9 mouse cellular contexts compared by ENCODE assay signal in the genomic region with DNA sequence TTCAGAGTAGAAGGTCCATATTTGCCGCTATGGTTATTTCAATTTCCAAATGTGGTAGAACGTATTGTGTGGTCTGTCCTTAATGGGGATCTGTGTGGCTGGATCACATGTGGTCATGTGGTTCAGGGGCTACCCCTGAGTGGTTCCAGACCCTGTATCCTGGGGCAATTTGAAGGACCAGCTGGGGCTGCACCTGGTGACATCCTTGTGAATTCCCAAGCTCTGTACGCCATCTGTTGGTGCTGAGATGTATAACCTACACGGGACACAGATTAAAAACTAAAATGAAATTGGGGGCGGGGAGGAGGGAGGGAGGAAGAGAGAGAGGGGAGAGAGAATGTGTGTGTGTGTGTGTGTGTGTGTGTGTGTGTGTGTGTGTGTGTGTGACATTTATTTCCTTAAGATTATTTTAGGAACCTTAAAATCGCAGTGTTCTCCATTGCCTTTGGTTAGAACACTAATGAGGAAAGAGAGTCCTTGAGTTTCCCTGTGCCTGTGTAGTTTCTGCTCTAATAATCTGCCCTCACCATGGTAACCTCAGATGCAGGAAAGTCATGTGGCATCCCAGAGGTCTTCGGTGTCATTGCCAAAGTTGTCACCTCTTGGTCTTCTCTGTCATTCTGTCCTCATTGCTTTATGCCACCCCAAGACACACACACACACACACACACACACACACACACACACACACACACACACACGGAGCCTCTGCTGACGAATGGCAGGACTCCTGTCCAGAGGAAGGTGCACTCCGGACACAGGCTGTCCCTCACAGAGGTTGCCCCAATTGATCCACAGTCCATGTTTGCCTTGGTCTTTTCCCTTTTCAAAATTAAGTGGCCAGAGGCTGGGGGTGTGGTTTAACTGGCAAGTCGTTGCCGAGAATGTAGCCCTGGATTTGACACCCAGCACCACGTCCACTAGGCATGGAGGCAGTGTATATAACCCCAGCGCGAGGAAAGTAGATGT. TPM values are rescaled to one million over a fixed set of nuclear protein-coding genes. Genes with fewer than 3 reads are reported as not detected.
DNase-seq lines count a peak whose midpoint lies in the region; ATAC-seq and TF ChIP-seq lines count a peak whose summit lies in the region.
"Had no signal": no experiment of that assay in that cellular context is flagged by ENCODE, and none has a peak within 500 bp of the region (broad histone marks: within the 10 kb centered on the region; RNA-seq: fewer than 3 reads in every experiment).

No protein-coding gene starts in this region.

- ATAC-seq in hematopoietic stem cell, adult 5-6 weeks (replicated peaks in 1 of 2; ENCODE audit: insufficient read depth in 1 of 2, low FRiP score in 2 of 2, low TSS enrichment in 1 of 2, low read depth in 1 of 2, poor library complexity in 2 of 2, severe bottlenecking in 2 of 2) = peak; percentile 75 to 78
- ATAC-seq in limb, embryonic 11.5 days (ENCODE audit: insufficient number of reproducible peaks, low FRiP score, low TSS enrichment, low read depth) = peak; percentile 70; the same call in 1 of the 2 replicates
- ATAC-seq in neural tube, embryonic 13.5 days (ENCODE audit: low read depth) = peak; percentile 88

- H3K4me3 ChIP-seq in ES-E14 (ENCODE audit: insufficient read depth in 1 of 2, low read depth in 1 of 2, low read length in 2 of 2, poor library complexity in 1 of 2, severe bottlenecking in 1 of 2) = peak overlapping the region in 1 of 2 experiments; percentile 40; a peak in 2 of 4 replicates
- no peak overlapping the region for H3K4me3 ChIP-seq in limb, embryonic 11.5 days (ENCODE audit: low read depth, low read length)
- H3K4me3 ChIP-seq in neural tube, embryonic 13.5 days = no peak overlapping the region
- H3K4me3 ChIP-seq: megakaryocyte, embryonic 14.5 days had no signal

- H3K4me2 ChIP-seq in limb, embryonic 11.5 days (ENCODE audit: low read depth, severe bottlenecking) = no peak overlapping the region
- no peak overlapping the region for H3K4me2 ChIP-seq in neural tube, embryonic 13.5 days

- DNase-seq in heart, postnatal 14 days = peak; percentile 17 to 44
- DNase-seq in heart, adult 9 months (ENCODE audit: low spot score in 2 of 2) = no peak
- peak; percentile 51 for DNase-seq in ES-E14 (ENCODE audit: low read depth, low spot score)
- DNase-seq in cerebellum, adult 9-10 months = peak; percentile 75
- peak; percentile 81 for DNase-seq in limb, embryonic 11.5 days (ENCODE audit: low spot score)
- DNase-seq in spleen, postnatal 36 days (ENCODE audit: low spot score in 2 of 2) = no peak

- no peaks in the 10 kb centered on the region for H3K27me3 ChIP-seq in limb, embryonic 11.5 days (ENCODE audit: control insufficient read depth, insufficient read depth, low read length)
- no peaks in the 10 kb centered on the region for H3K27me3 ChIP-seq in neural tube, embryonic 13.5 days

- H3K9ac ChIP-seq in ES-E14 (ENCODE audit: insufficient read depth, low read depth, low read length, poor library complexity, severe bottlenecking) = no peak overlapping the region
- no peak overlapping the region for H3K9ac ChIP-seq in limb, embryonic 11.5 days (ENCODE audit: low read length)
- H3K9ac ChIP-seq in neural tube, embryonic 13.5 days = no peak overlapping the region

- in situ Hi-C loops in ES-E14 (cut with MboI; ENCODE audit: low sequenced_read_pairs in 2 of 2, unreplicated experiment in 2 of 2) = no loop called here

- 43% methylated on average over 15 of the region's 15 CpGs for WGBS in limb, embryonic 11.5 days
- 45% methylated on average over 15 of the region's 15 CpGs for WGBS in neural tube, embryonic 13.5 days

- H3K4me1 ChIP-seq in ES-E14 (ENCODE audit: control insufficient read depth in 2 of 2, insufficient read depth in 2 of 2, low read length in 2 of 2, poor library complexity in 1 of 2) = peaks cover 0 to 10% of the 10 kb centered on the region in 2 experiments; a peak in 2 of 4 replicates
- peaks cover 3% of the 10 kb centered on the region; the same call in 1 of the 2 replicates for H3K4me1 ChIP-seq in limb, embryonic 11.5 days (ENCODE audit: control insufficient read depth, insufficient read depth, low read length)
- peaks cover 17% of the 10 kb centered on the region for H3K4me1 ChIP-seq in neural tube, embryonic 13.5 days (replicated peaks)

- intact Hi-C loops in heart, postnatal 14 days (cut with DNase I) = loop anchor here (1.0 to 5.0 kb wide), 3 partner anchors 48 to 177 kb away; no protein-coding TSS in a partner anchor

- no peak overlapping the region for H3K27ac ChIP-seq in ES-E14 (ENCODE audit: insufficient read depth, low read depth, low read length, poor library complexity, severe bottlenecking)
- no peak overlapping the region; the same call in 1 of the 2 replicates for H3K27ac ChIP-seq in limb, embryonic 11.5 days (replicated peaks; ENCODE audit: low read depth, low read length)
- H3K27ac ChIP-seq in neural tube, embryonic 13.5 days (replicated peaks) = no peak overlapping the region

- H3K36me3 ChIP-seq in ES-E14 (ENCODE audit: control insufficient read depth, insufficient read depth, low read length, poor library complexity, severe bottlenecking) = no peaks in the 10 kb centered on the region
- no peaks in the 10 kb centered on the region for H3K36me3 ChIP-seq in limb, embryonic 11.5 days (ENCODE audit: control insufficient read depth, insufficient read depth, low read length)
- peaks cover 39% of the 10 kb centered on the region for H3K36me3 ChIP-seq in neural tube, embryonic 13.5 days

- H3K9me3 ChIP-seq in ES-E14 (ENCODE audit: control insufficient read depth, insufficient read depth, low read depth, low read length) = no peaks in the 10 kb centered on the region
- no peaks in the 10 kb centered on the region for H3K9me3 ChIP-seq in limb, embryonic 11.5 days (ENCODE audit: control insufficient read depth, low read length)
- H3K9me3 ChIP-seq in neural tube, embryonic 13.5 days = no peaks in the 10 kb centered on the region
- H3K9me3 ChIP-seq: megakaryocyte, embryonic 14.5 days had no signal

TF ChIP-seq in ES-E14, 5 proteins besides CTCF, POLR2A, EP300 and RAD21:
- TF ChIP-seq ZC3H11A (IDR thresholded peaks at IDR 0.05; ENCODE audit: borderline replicate concordance, low read depth, low read length) (peak; percentile 31; the same call in 1 of the 2 replicates), CHD2 (IDR thresholded peaks at IDR 0.05; ENCODE audit: low read depth, low read length) (no peak), HCFC1 (IDR thresholded peaks at IDR 0.05; ENCODE audit: borderline replicate concordance, insufficient read depth, low read length) (no peak), MAFK (IDR thresholded peaks at IDR 0.05; ENCODE audit: insufficient read depth, low read depth, low read length) (no peak)

RNA-seq across cellular contexts. Expression of gene Meikin, which starts 15.6 kb away (rescaled TPM):
- total RNA-seq in heart, postnatal 14 days (2021) = not detected
- not detected in 2 replicates for total RNA-seq in ES-E14 (2012; rRNA removed)
- total RNA-seq in hematopoietic stem cell, adult 5-6 weeks (2017) = not detected in 2 replicates
- polyA plus RNA-seq in limb, embryonic 11.5 days (2014; fragmentation: Nextera tagmentation; extraction: Ambion mirVana) = not detected in 2 replicates
- not detected in 2 replicates for polyA plus RNA-seq in neural tube, embryonic 13.5 days (2015; fragmentation: Nextera tagmentation; extraction: Ambion mirVana)

RNA-seq across cellular contexts. Expression of gene Acsl6, which starts 51.3 kb away (rescaled TPM):
- 1 to 10 TPM; 1.2 to 1.5 TPM for total RNA-seq in heart, postnatal 14 days (2021)
- 3.7 and 5.3 TPM in 2 replicates for total RNA-seq in ES-E14 (2012; rRNA removed)
- 0.44 and 5.1 TPM in 2 replicates for total RNA-seq in hematopoietic stem cell, adult 5-6 weeks (2017)
- 1.5 and 1.7 TPM in 2 replicates for polyA plus RNA-seq in limb, embryonic 11.5 days (2014; fragmentation: Nextera tagmentation; extraction: Ambion mirVana)
- polyA plus RNA-seq in neural tube, embryonic 13.5 days (2015; fragmentation: Nextera tagmentation; extraction: Ambion mirVana) = 32.2 and 37.0 TPM in 2 replicates

Comparison
In these comparisons a context has a peak if more than half of its experiments do, and no peak if none do; other contexts are left out.
1. DNase-seq: peak in heart, postnatal 14 days (2 of 2), ES-E14 (single experiment), cerebellum, adult 9-10 months (single experiment) and limb, embryonic 11.5 days (single experiment); none in heart, adult 9 months (0 of 2) and spleen, postnatal 36 days (0 of 2).
2. Peak in every context shown above with its lines, with median percentiles within 50 percentile points of each other: ATAC-seq.